Mouse (Mus musculus): ENCODE measurements around the gene Ifna1. TPM values are rescaled to one million over a fixed set of nuclear protein-coding genes. Genes with fewer than 3 reads are reported as not detected.

Ifna1 gene
- total RNA-seq, 1 experiment from 2014 or later, result not detected

GRCm38 (mm10) chr4:88867926-88868911 is 18.3 kb downstream of the Ifna1 start:
- ATAC-seq (replicated peaks; ENCODE audit: low read depth, poor library complexity, severe bottlenecking), result peak; percentile 36

- ATAC-seq (replicated peaks; ENCODE audit: low read depth, poor library complexity, severe bottlenecking), result 0 out of 2 replicates have a peak, but pooled peaks have one; percentile 19
Measured at GRCm38 (mm10) chr4:88872691-88873090, 22.8 kb downstream of the Ifna1 start.

GRCm38 (mm10) chr4:88875435-88876095 is 25.7 kb downstream of the Ifna1 start:
- peak; percentile 55 for ATAC-seq (replicated peaks; ENCODE audit: low read depth, poor library complexity, severe bottlenecking)

- no peak for ATAC-seq (replicated peaks; ENCODE audit: low read depth, poor library complexity, severe bottlenecking)
Measured at GRCm38 (mm10) chr4:88876520-88876919, 26.6 kb downstream of the Ifna1 start.

GRCm38 (mm10) chr4:88878246-88878645 is 28.4 kb downstream of the Ifna1 start:
- ATAC-seq (replicated peaks; ENCODE audit: low read depth, poor library complexity, severe bottlenecking), result peak; percentile 96

- no peak for ATAC-seq (replicated peaks; ENCODE audit: low read depth, poor library complexity, severe bottlenecking)
Measured at GRCm38 (mm10) chr4:88878772-88879171, 28.9 kb downstream of the Ifna1 start.

GRCm38 (mm10) chr4:88880101-88880500 is 30.2 kb downstream of the Ifna1 start, which contains the start of gene Ifne:
Ifne (minus strand) TSS chr4:88880201.
- no peak for ATAC-seq (replicated peaks; ENCODE audit: low read depth, poor library complexity, severe bottlenecking)

- ATAC-seq (replicated peaks; ENCODE audit: low read depth, poor library complexity, severe bottlenecking), result peak; percentile 71
Measured at GRCm38 (mm10) chr4:88888236-88888635, 38.3 kb downstream of the Ifna1 start.

GRCm38 (mm10) chr4:88893201-88893754 is 43.4 kb downstream of the Ifna1 start:
- no peak for ATAC-seq (replicated peaks; ENCODE audit: low read depth, poor library complexity, severe bottlenecking)

Other genes with a start within 250 kb of the Ifna1 start
- not detected in 2 replicates for gene Ifna12, start 246.7 kb upstream of the Ifna1 start, total RNA-seq (2017)
- not detected in 2 replicates for gene C87499, start 215.7 kb upstream of the Ifna1 start, total RNA-seq (2017)
- not detected in 2 replicates for gene Ifna13, start 205.6 kb upstream of the Ifna1 start, total RNA-seq (2017)
- gene Ifna16, start 173.2 kb upstream of the Ifna1 start, total RNA-seq (2017), result not detected in 2 replicates
- not detected in 2 replicates for gene Ifna2, start 166.2 kb upstream of the Ifna1 start, total RNA-seq (2017)
- not detected in 2 replicates for gene Ifnab, start 158.7 kb upstream of the Ifna1 start, total RNA-seq (2017)
- 2.9 TPM in 1 of 2 replicates, not detected in the other for gene Gm26566, start 128.3 kb upstream of the Ifna1 start, total RNA-seq (2017)
- 91.1 and 99.9 TPM in 2 replicates for gene Klhl9, start 127.6 kb upstream of the Ifna1 start, total RNA-seq (2017)
- not detected in 2 replicates for gene Gm13271, start 95.2 kb upstream of the Ifna1 start, total RNA-seq (2017)
- not detected in 2 replicates for gene Gm13283, start 90.0 kb upstream of the Ifna1 start, total RNA-seq (2017)
- gene Gm13290, start 76.3 kb upstream of the Ifna1 start, total RNA-seq (2017), result not detected in 2 replicates
- gene Gm13289, start 73.2 kb upstream of the Ifna1 start, total RNA-seq (2017), result not detected in 2 replicates
- not detected in 2 replicates for gene Gm13272, start 70.2 kb upstream of the Ifna1 start, total RNA-seq (2017)
- gene Ifnz, start 68.0 kb upstream of the Ifna1 start, total RNA-seq (2017), result not detected in 2 replicates
- not detected in 2 replicates for gene Gm13276, start 64.4 kb upstream of the Ifna1 start, total RNA-seq (2017)
- gene Gm13277, start 61.5 kb upstream of the Ifna1 start, total RNA-seq (2017), result not detected in 2 replicates
- not detected in 2 replicates for gene Gm13278, start 58.5 kb upstream of the Ifna1 start, total RNA-seq (2017)
- gene Gm13275, start 55.6 kb upstream of the Ifna1 start, total RNA-seq (2017), result not detected in 2 replicates
- not detected in 2 replicates for gene Gm13279, start 52.7 kb upstream of the Ifna1 start, total RNA-seq (2017)
- not detected in 2 replicates for gene Gm13285, start 50.4 kb upstream of the Ifna1 start, total RNA-seq (2017)
- gene Gm13287, start 46.8 kb upstream of the Ifna1 start, total RNA-seq (2017), result not detected in 2 replicates
- gene Gm13288, start 44.6 kb upstream of the Ifna1 start, total RNA-seq (2017), result not detected in 2 replicates
- gene Ifna7, start 33.9 kb upstream of the Ifna1 start, total RNA-seq (2017), result not detected in 2 replicates
- gene Ifna11, start 30.1 kb upstream of the Ifna1 start, total RNA-seq (2017), result not detected in 2 replicates
- not detected in 2 replicates for gene Ifna6, start 22.7 kb upstream of the Ifna1 start, total RNA-seq (2017)
- gene Ifna5, start 14.6 kb upstream of the Ifna1 start, total RNA-seq (2017), result not detected in 2 replicates
- not detected in 2 replicates for gene Ifna4, start 8.2 kb upstream of the Ifna1 start, total RNA-seq (2017)
- gene Ifne, start 30.1 kb downstream of the Ifna1 start, total RNA-seq (2017), result not detected in 2 replicates

Measured in common myeloid progenitor, adult 5-6 weeks (primary cell).